Mouse (Mus musculus): ENCODE results near the gene Lemd1. TPM values are rescaled to one million over a fixed set of nuclear protein-coding genes. Genes with fewer than 3 reads are reported as not detected.
A peak's percentile ranks its signal among the peaks of the same experiment; 100 is the strongest.

Lemd1 gene
- polyA plus RNA-seq, 1 experiment = not detected

DNA sequence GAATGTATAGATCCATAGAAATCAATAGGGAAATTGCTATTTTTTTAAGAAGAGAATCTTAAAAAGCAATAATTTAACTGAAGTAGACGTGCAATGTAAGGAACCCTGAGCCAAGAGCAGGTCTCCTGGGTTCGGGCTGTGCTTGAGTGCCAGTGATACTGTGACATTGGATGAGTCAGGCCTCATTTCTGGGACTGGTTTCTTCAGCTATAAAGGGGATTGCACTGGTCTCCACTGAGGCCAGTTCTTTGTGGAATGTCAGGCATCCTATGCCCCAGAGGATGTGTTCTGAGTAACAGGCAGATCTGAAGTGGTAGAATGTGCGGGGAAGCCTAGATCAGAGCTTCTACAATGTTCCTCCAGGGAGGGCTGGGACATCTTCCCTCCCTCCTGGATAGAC is 15.6 kb downstream of the Lemd1 start:
- Histone ChIP-seq H3K4me3 (ENCODE audit: insufficient read depth, low read depth, low read length) (no peak overlapping the region), H3K4me1 (ENCODE audit: control insufficient read depth, insufficient read depth, low read length) (peaks cover 68% of the 10 kb centered on the region), H3K27ac (ENCODE audit: insufficient read depth, low read depth, low read length) (peak overlapping the region; percentile 97)
- TF ChIP-seq CTCF (IDR thresholded peaks at IDR 0.05; ENCODE audit: insufficient read depth, low read depth, low read length) (no peak), POLR2A (IDR thresholded peaks at IDR 0.05; ENCODE audit: insufficient read depth, low read depth, low read length) (no peak)
- 63% methylated on average over 3 of the region's 3 CpGs for WGBS

DNA sequence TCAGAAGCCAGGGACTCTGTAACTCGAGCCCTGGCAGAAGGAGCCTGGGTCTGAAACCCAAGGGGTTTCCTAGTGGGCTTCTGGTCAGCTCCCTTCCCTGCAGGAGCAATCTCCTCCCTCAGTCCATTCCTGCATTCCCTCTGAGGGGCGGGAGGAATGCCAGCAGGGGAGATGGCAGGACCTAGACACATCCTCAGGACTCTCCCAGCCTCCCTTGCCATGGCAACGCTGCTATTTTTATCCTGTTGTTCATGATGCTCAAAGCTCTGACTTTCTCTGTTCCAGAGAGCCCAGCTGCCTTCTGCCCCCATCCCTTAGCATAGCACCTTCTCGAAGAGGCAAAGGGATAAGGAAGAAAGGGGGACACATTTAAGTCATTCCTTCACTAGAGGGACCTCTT is 16.9 kb downstream of the Lemd1 start:
- WGBS = 2% methylated on average over 4 of the region's 4 CpGs
- Histone ChIP-seq H3K27ac (ENCODE audit: insufficient read depth, low read depth, low read length) (peak overlapping the region; percentile 97), H3K4me3 (ENCODE audit: insufficient read depth, low read depth, low read length) (no peak overlapping the region), H3K4me1 (ENCODE audit: control insufficient read depth, insufficient read depth, low read length) (peaks cover 73% of the 10 kb centered on the region)
- TF ChIP-seq POLR2A (IDR thresholded peaks at IDR 0.05; ENCODE audit: insufficient read depth, low read depth, low read length) (no peak), CTCF (IDR thresholded peaks at IDR 0.05; ENCODE audit: insufficient read depth, low read depth, low read length) (no peak)

DNA sequence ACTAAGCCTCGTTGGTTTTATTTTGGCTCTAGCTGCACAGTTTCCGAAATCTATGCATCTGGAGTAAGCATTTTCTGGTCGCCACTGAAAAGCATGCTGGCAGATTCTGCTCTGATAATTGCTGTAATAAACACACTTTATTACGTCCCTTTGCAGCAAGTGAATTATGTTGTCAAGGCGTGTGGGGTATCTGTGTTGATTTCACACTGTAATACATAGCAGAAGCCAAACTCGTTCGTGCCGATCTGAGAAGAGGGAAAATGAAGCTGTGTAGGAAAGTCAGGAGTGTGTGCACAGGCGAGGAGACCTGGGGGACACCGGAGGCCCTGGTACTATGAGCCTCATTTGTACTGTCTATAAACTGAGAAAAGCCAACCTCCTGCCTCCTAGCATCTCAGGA is 18.2 kb downstream of the Lemd1 start:
- Histone ChIP-seq H3K4me3 (ENCODE audit: insufficient read depth, low read depth, low read length) (no peak overlapping the region), H3K27ac (ENCODE audit: insufficient read depth, low read depth, low read length) (peak overlapping the region; percentile 97), H3K4me1 (ENCODE audit: control insufficient read depth, insufficient read depth, low read length) (peaks cover 60% of the 10 kb centered on the region)
- WGBS = 25% methylated on average over 10 of the region's 10 CpGs
- TF ChIP-seq POLR2A (IDR thresholded peaks at IDR 0.05; ENCODE audit: insufficient read depth, low read depth, low read length) = no peak

- H3K4me1 ChIP-seq (ENCODE audit: control insufficient read depth, insufficient read depth, low read length) = peaks cover 46% of the 10 kb centered on the region
- 42% methylated on average over 7 of the region's 7 CpGs for WGBS
- peak; percentile 23; the same call in 1 of the 2 replicates for TF ChIP-seq CTCF (IDR thresholded peaks at IDR 0.05; ENCODE audit: insufficient read depth, low read depth, low read length)
- no peak for TF ChIP-seq POLR2A (IDR thresholded peaks at IDR 0.05; ENCODE audit: insufficient read depth, low read depth, low read length)
Observed at GRCm38 (mm10) chr1:132210922-132211321, 19.7 kb downstream of the Lemd1 start.

DNA sequence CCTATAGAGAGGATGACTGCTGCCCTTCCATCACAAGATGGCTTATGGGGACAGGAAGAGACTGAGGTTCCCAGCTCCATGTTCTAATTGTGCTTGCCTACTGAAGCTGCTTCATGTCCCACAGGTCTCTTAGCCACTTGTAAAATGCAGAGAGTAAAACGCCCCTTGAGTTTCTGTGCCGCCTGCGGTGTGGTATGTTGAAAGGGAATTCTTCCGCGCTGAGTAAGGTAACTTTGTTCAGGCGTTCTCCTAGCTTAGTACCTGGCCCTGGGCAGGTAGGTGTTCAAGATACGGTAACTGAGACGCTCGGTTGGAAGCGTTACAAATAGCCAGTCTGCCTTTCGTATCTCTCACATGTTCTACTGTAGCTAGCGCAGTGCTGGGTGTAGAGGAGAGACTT is 20.4 kb downstream of the Lemd1 start:
- Histone ChIP-seq H3K4me3 (ENCODE audit: insufficient read depth, low read depth, low read length) (no peak overlapping the region), H3K4me1 (ENCODE audit: control insufficient read depth, insufficient read depth, low read length) (peaks cover 43% of the 10 kb centered on the region), H3K27ac (ENCODE audit: insufficient read depth, low read depth, low read length) (no peak overlapping the region)
- WGBS = 46% methylated on average over 12 of the region's 12 CpGs
- TF ChIP-seq POLR2A (IDR thresholded peaks at IDR 0.05; ENCODE audit: insufficient read depth, low read depth, low read length) = no peak

More at GRCm38 (mm10) chr1:132210922-132211321, 19.7 kb downstream of the Lemd1 start:
- H3K27ac ChIP-seq (ENCODE audit: insufficient read depth, low read depth, low read length) = no peak overlapping the region
- no peak overlapping the region for H3K4me3 ChIP-seq (ENCODE audit: insufficient read depth, low read depth, low read length)

- H3K4me1 ChIP-seq (ENCODE audit: control insufficient read depth, insufficient read depth, low read length) = peaks cover 38% of the 10 kb centered on the region
- WGBS = 5% methylated on average over 20 of the region's 20 CpGs
- TF ChIP-seq POLR2A (IDR thresholded peaks at IDR 0.05; ENCODE audit: insufficient read depth, low read depth, low read length) (no peak), CTCF (IDR thresholded peaks at IDR 0.05; ENCODE audit: insufficient read depth, low read depth, low read length) (peak; percentile 86)
- H3K4me3 ChIP-seq (ENCODE audit: insufficient read depth, low read depth, low read length) = peak overlapping the region; percentile 34
- H3K27ac ChIP-seq (ENCODE audit: insufficient read depth, low read depth, low read length) = no peak overlapping the region
Observed at GRCm38 (mm10) chr1:132212218-132212617, 21.0 kb downstream of the Lemd1 start.

GRCm38 (mm10) chr1:132213076-132213475 is 21.8 kb downstream of the Lemd1 start:
- TF ChIP-seq POLR2A (IDR thresholded peaks at IDR 0.05; ENCODE audit: insufficient read depth, low read depth, low read length) (no peak), CTCF (IDR thresholded peaks at IDR 0.05; ENCODE audit: insufficient read depth, low read depth, low read length) (no peak)
- no peak overlapping the region for H3K4me3 ChIP-seq (ENCODE audit: insufficient read depth, low read depth, low read length)
- H3K4me1 ChIP-seq (ENCODE audit: control insufficient read depth, insufficient read depth, low read length) = peaks cover 29% of the 10 kb centered on the region
- WGBS = 69% methylated on average over 6 of the region's 6 CpGs
- no peak overlapping the region for H3K27ac ChIP-seq (ENCODE audit: insufficient read depth, low read depth, low read length)

DNA sequence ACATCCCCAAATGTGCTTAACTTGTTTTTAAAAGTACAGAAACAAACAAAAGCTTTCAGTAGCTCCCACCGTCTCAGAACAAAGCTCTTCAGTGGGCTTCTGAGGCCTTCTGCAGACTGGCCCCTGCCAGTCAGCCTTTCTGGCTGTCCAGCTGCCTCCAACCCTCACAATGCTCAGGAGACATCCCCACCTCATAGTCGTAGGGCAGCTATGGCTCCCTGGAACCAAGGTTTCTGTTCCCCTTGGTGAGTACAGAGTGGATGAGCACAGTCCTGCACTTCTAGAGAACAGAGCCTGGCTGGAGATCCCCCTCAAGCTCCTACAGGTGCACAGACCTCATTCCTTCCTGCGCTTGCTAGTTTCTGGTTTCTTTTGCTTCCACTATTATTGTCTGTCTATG is 25.0 kb downstream of the Lemd1 start:
- whole genome bisulfite sequencing = 70% methylated on average over 3 of the region's 3 CpGs
- H3K27ac ChIP-seq (ENCODE audit: insufficient read depth, low read depth, low read length) = no peak overlapping the region
- H3K4me1 ChIP-seq (ENCODE audit: control insufficient read depth, insufficient read depth, low read length) = peaks cover 14% of the 10 kb centered on the region
- TF ChIP-seq POLR2A (IDR thresholded peaks at IDR 0.05; ENCODE audit: insufficient read depth, low read depth, low read length) = no peak
- TF ChIP-seq CTCF (IDR thresholded peaks at IDR 0.05; ENCODE audit: insufficient read depth, low read depth, low read length) = no peak
- no peak overlapping the region for H3K4me3 ChIP-seq (ENCODE audit: insufficient read depth, low read depth, low read length)

DNA sequence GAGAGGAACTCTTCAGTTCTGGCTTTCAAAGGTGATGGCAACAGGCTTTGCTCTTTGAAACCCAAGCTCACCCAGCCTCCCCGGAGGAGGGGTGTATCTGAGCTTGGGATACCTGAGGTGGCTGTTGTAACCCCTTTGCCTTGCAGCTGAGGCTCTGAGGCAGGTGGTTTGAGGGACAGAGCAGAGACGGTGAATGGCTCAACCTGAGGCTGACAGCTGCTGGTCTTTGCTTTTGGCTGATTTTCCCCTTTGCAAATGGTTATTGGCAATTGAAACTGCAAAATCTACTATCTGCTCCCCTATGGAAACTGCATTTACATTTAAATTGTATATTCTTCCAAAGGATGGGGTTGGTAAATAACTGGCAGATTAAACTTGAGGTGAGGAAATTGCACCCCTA is 30.4 kb downstream of the Lemd1 start:
- Histone ChIP-seq H3K4me3 (ENCODE audit: insufficient read depth, low read depth, low read length) (no peak overlapping the region), H3K27ac (ENCODE audit: insufficient read depth, low read depth, low read length) (no peak overlapping the region), H3K4me1 (ENCODE audit: control insufficient read depth, insufficient read depth, low read length) (peaks cover 11% of the 10 kb centered on the region)
- TF ChIP-seq CTCF (IDR thresholded peaks at IDR 0.05; ENCODE audit: insufficient read depth, low read depth, low read length) (no peak), POLR2A (IDR thresholded peaks at IDR 0.05; ENCODE audit: insufficient read depth, low read depth, low read length) (no peak)
- WGBS = 68% methylated on average over 2 of the region's 2 CpGs

GRCm38 (mm10) chr1:132222166-132222565 is 30.9 kb downstream of the Lemd1 start:
- 30% methylated on average over 6 of the region's 6 CpGs for WGBS
- H3K4me1 ChIP-seq (ENCODE audit: control insufficient read depth, insufficient read depth, low read length) = peaks cover 11% of the 10 kb centered on the region
- H3K27ac ChIP-seq (ENCODE audit: insufficient read depth, low read depth, low read length) = no peak overlapping the region
- TF ChIP-seq CTCF (IDR thresholded peaks at IDR 0.05; ENCODE audit: insufficient read depth, low read depth, low read length) (no peak), POLR2A (IDR thresholded peaks at IDR 0.05; ENCODE audit: insufficient read depth, low read depth, low read length) (no peak)
- H3K4me3 ChIP-seq (ENCODE audit: insufficient read depth, low read depth, low read length) = no peak overlapping the region
